Comparison of ENCODE assay signal across 8 mouse cellular contexts in genomic region chr10:75859786-75860470, GRCm38 (mm10). TPM values are rescaled to one million over a fixed set of nuclear protein-coding genes. Genes with fewer than 3 reads are reported as not detected.
DNase-seq lines count a peak whose midpoint lies in the region; ATAC-seq and TF ChIP-seq lines count a peak whose summit lies in the region.
"Not testable (repeated sequence)": the region's sequence is repeated elsewhere in the genome, so short reads cannot be mapped to it uniquely, and the experiment has no call there.

Mif (minus strand) TSS chr10:75860240.

- H3K4me2 ChIP-seq in forebrain, embryonic 15.5 days (replicated peaks) = peak within 1 kb of the TSS; percentile 62
- peak within 1 kb of the TSS; percentile 63 for H3K4me2 ChIP-seq in lung, embryonic 14.5 days

- ATAC-seq in forebrain, embryonic 15.5 days (replicated peaks) = peak; percentile 98
- ATAC-seq in lung, embryonic 14.5 days (ENCODE audit: insufficient read depth) = peak; percentile 97

- intact Hi-C loops in heart, postnatal 25 days (cut with DNase I) = not testable (repeated sequence)

- WGBS in forebrain, embryonic 15.5 days = under 1% methylated on average over 46 of the region's 46 CpGs
- 0% methylated on average over 45 of the region's 46 CpGs for WGBS in lung, embryonic 14.5 days
- WGBS in olfactory bulb, adult 2 months = 0% methylated on average over 46 of the region's 46 CpGs
- WGBS in thymus, adult 2 months = under 1% methylated on average over 46 of the region's 46 CpGs

- not testable (repeated sequence) for H3K27me3 ChIP-seq in forebrain, embryonic 15.5 days; lung, embryonic 14.5 days (ENCODE audit: insufficient read depth, low read length); thymus, adult 2 months (ENCODE audit: control insufficient read depth, insufficient read depth, low read length)

- peak within 1 kb of the TSS; percentile 95 for H3K4me3 ChIP-seq in forebrain, embryonic 15.5 days
- H3K4me3 ChIP-seq in layer of hippocampus, adult 2 months = peak within 1 kb of the TSS; percentile 95
- peak within 1 kb of the TSS; percentile 68 for H3K4me3 ChIP-seq in lung, embryonic 14.5 days (ENCODE audit: low read depth, low read length)
- peak within 1 kb of the TSS; percentile 96 for H3K4me3 ChIP-seq in olfactory bulb, adult 2 months (ENCODE audit: insufficient read depth, low read depth, low read length)
- H3K4me3 ChIP-seq in thymus, adult 2 months (ENCODE audit: control insufficient read depth, insufficient read depth, low read length) = peak within 1 kb of the TSS; percentile 84

- TF ChIP-seq CTCF in layer of hippocampus, adult 2 months (conservative IDR thresholded peaks at IDR 0.05); olfactory bulb, adult 2 months (IDR thresholded peaks at IDR 0.05; ENCODE audit: insufficient read depth, low read depth, low read length); thymus, adult 2 months (IDR thresholded peaks at IDR 0.05; ENCODE audit: borderline replicate concordance, control insufficient read depth, extremely low read depth, insufficient read depth, low read length, poor library complexity): not testable (repeated sequence)
- 0 out of 2 replicates have a peak, but pooled peaks have one; percentile 18 for TF ChIP-seq CTCF in lung, embryonic 14.5 days (IDR thresholded peaks at IDR 0.05; ENCODE audit: low read depth)

- peak within 1 kb of the TSS; percentile 93 for H3K27ac ChIP-seq in forebrain, embryonic 15.5 days (replicated peaks)
- peak within 1 kb of the TSS; percentile 95 for H3K27ac ChIP-seq in layer of hippocampus, adult 2 months
- peak within 1 kb of the TSS; percentile 98 for H3K27ac ChIP-seq in lung, embryonic 14.5 days (ENCODE audit: low read depth)
- peak within 1 kb of the TSS; percentile 89 for H3K27ac ChIP-seq in olfactory bulb, adult 2 months (ENCODE audit: insufficient read depth, low read depth, low read length)
- H3K27ac ChIP-seq in thymus, adult 2 months (ENCODE audit: control insufficient read depth, insufficient read depth, low read length) = peak within 1 kb of the TSS; percentile 11; the same call in 1 of the 2 replicates

- DNase-seq in ES-CJ7 (ENCODE audit: low read depth, low spot score) = peak; percentile 94
- peak; percentile 83 for DNase-seq in cerebellum, adult 11 months
- peak; percentile 76 for DNase-seq in heart, postnatal 25 days (ENCODE audit: low spot score)
- peak; percentile 85 to 87 for DNase-seq in layer of hippocampus, adult 2 months (ENCODE audit: low spot score in 2 of 2)
- DNase-seq in lung, embryonic 14.5 days = peak; percentile 98
- peak; percentile 86 for DNase-seq in thymus, adult 2 months

- not testable (repeated sequence) for H3K9me3 ChIP-seq in forebrain, embryonic 15.5 days; lung, embryonic 14.5 days (ENCODE audit: low read depth, low read length)

- H3K9ac ChIP-seq in forebrain, embryonic 15.5 days (replicated peaks) = peak within 1 kb of the TSS; percentile 94
- H3K9ac ChIP-seq in lung, embryonic 14.5 days = peak within 1 kb of the TSS; percentile 90

- TF ChIP-seq POLR2A in olfactory bulb, adult 2 months (IDR thresholded peaks at IDR 0.05; ENCODE audit: insufficient read depth, low read depth, low read length) = peak; percentile 73
- TF ChIP-seq POLR2A in thymus, adult 2 months (IDR thresholded peaks at IDR 0.05; ENCODE audit: control insufficient read depth, extremely low read depth, insufficient read depth, low read length, poor library complexity) = 0 out of 2 replicates have a peak, but pooled peaks have one; percentile 58

- peaks cover 26% of the 10 kb centered on the region for H3K4me1 ChIP-seq in forebrain, embryonic 15.5 days
- H3K4me1 ChIP-seq in lung, embryonic 14.5 days (ENCODE audit: insufficient read depth) = not testable (repeated sequence)
- H3K4me1 ChIP-seq in olfactory bulb, adult 2 months (ENCODE audit: control insufficient read depth, insufficient read depth, low read length) = peaks cover 17% of the 10 kb centered on the region
- peaks cover 10% of the 10 kb centered on the region for H3K4me1 ChIP-seq in thymus, adult 2 months (replicated peaks; ENCODE audit: control insufficient read depth, insufficient read depth, low read length)

- not testable (repeated sequence) for H3K36me3 ChIP-seq in forebrain, embryonic 15.5 days; thymus, adult 2 months (ENCODE audit: control insufficient read depth, insufficient read depth, low read length)
- H3K36me3 ChIP-seq in lung, embryonic 14.5 days (ENCODE audit: insufficient read depth) = peaks cover 19% of the 10 kb centered on the region

RNA-seq across cellular contexts. Expression of gene Mif, which starts in this region (rescaled TPM):
- polyA plus RNA-seq in forebrain, embryonic 15.5 days (2015; fragmentation: Nextera tagmentation; extraction: Ambion mirVana) = 1,708 and 1,857 TPM in 2 replicates
- total RNA-seq in heart, postnatal 25 days (2021) = 100 to 1,000 TPM; 202 to 203 TPM
- 100 to 1,000 TPM; 439 to 454 TPM for total RNA-seq in layer of hippocampus, adult 2 months (2021)
- 2,116 and 2,356 TPM in 2 replicates for polyA plus RNA-seq in lung, embryonic 14.5 days (2014; fragmentation: Nextera tagmentation; extraction: Ambion mirVana)
- not detected in 2 replicates for polyA plus RNA-seq in olfactory bulb, adult 2 months (2012; ENCODE audit: insufficient read depth, insufficient read length, low replicate concordance, missing spikeins)
- 1,833 and 2,007 TPM in 2 replicates for polyA plus RNA-seq in thymus, adult 2 months (2012; rRNA removed)

Comparison
In these comparisons a context has a peak if more than half of its experiments do, and no peak if none do; other contexts are left out.
1. Peak in every context shown above with its lines: DNase-seq, ATAC-seq, H3K4me3 ChIP-seq and H3K27ac ChIP-seq.
2. RNA of gene Mif (polyA plus RNA-seq): 2,116 to 2,356 TPM in lung, embryonic 14.5 days, 1,833 to 2,007 TPM in thymus, adult 2 months and 1,708 to 1,857 TPM in forebrain, embryonic 15.5 days; not detected in olfactory bulb, adult 2 months; every median in the first group is over 1,000 times any median in the second.
3. H3K27ac ChIP-seq: peak in every context shown above with its lines; median percentile 98 in lung, embryonic 14.5 days; 95 in layer of hippocampus, adult 2 months; 93 in forebrain, embryonic 15.5 days; 89 in olfactory bulb, adult 2 months; 11 in thymus, adult 2 months.